Mouse (Mus musculus) stomach, postnatal 0 days (tissue): ENCODE measurements around the gene Tas2r113. TPM values are rescaled to one million over a fixed set of nuclear protein-coding genes. Genes with fewer than 3 reads are reported as not detected.
"Not testable (repeated sequence)": the region's sequence is repeated elsewhere in the genome, so short reads cannot be mapped to it uniquely, and the experiment has no call there.

ENCODE experiments used
- ATAC-seq: fragments of 200-750 bp; cut with Nextera tagmentation; 2 replicates; pipeline ENCODE4 v1.8.0; 2017; ENCODE audit not compliant: low FRiP score, low TSS enrichment
- DNase-seq: peaks from one replicate; pipeline ENCODE4 v3.0.0-alpha.2; 2016; ENCODE audit warnings: low spot score
- H3K27ac ChIP-seq: fragments of 300-500 bp; sonication (generic); replicated peaks from 2 replicates; pipeline ENCODE4 v1.5.1; 2014; ENCODE audit warnings: mild to moderate bottlenecking, control low read depth
- H3K27me3 ChIP-seq: fragments of 300-500 bp; sonication (generic); 2 replicates; pipeline ENCODE4 v1.6.1; 2014; ENCODE audit warnings: low read length; ENCODE audit not compliant: control insufficient read depth, insufficient read depth
- H3K36me3 ChIP-seq: fragments of 300-500 bp; sonication (generic); 2 replicates; pipeline ENCODE4 v1.6.1; 2014; ENCODE audit warnings: low read length, mixed read lengths; ENCODE audit not compliant: control insufficient read depth, insufficient read depth
- H3K4me1 ChIP-seq: fragments of 300-500 bp; sonication (generic); replicated peaks from 2 replicates; pipeline ENCODE4 v1.6.1; 2014; ENCODE audit warnings: antibody characterized with exemption; ENCODE audit not compliant: control insufficient read depth, insufficient read depth
- H3K4me2 ChIP-seq: fragments of 300-500 bp; sonication (generic); replicated peaks from 2 replicates; pipeline ENCODE4 v1.6.1; 2014; ENCODE audit warnings: low read depth, mild to moderate bottlenecking, control low read depth, moderate library complexity
- H3K4me3 ChIP-seq: fragments of 300-500 bp; sonication (generic); 2 replicates; pipeline ENCODE4 v1.5.1; 2014; ENCODE audit warnings: low read depth, low read length, control low read depth
- H3K9ac ChIP-seq: fragments of 300-500 bp; sonication (generic); 2 replicates; pipeline ENCODE4 v1.6.1; 2014; ENCODE audit warnings: mild to moderate bottlenecking, low read length, control low read depth, mixed read lengths
- H3K9me3 ChIP-seq: fragments of 300-500 bp; sonication (generic); 2 replicates; pipeline ENCODE4 v1.6.1; 2016; ENCODE audit warnings: low read length; ENCODE audit not compliant: control insufficient read depth
- CTCF ChIP-seq: IDR thresholded peaks from 2 replicates; pipeline ENCODE4 v1.5.1; 2016; ENCODE audit warnings: antibody characterized with exemption, low read depth, mild to moderate bottlenecking, moderate library complexity
- EP300 ChIP-seq: optimal IDR thresholded peaks from 2 replicates; pipeline ENCODE3; 2016; ENCODE audit warnings: antibody characterized with exemption
- WGBS: fragments of 180-500 bp; shearing (Covaris S2); extraction: QIAGEN DNeasy Blood & Tissue Kit; methylation state at CpG from one replicate; pipeline ENCODE4 v1.1.7; 2014; 5-methylcytosine and 5-hydroxymethylcytosine counted together
- polyA plus RNA-seq: library from polyadenylated mRNA; unstranded; fragments of >200 nt; fragmentation: Nextera tagmentation; extraction: Ambion mirVana; gene quantifications from 2 replicates; pipeline ENCODE4 v1.2.1, GENCODE M21; 2015

Gene Tas2r113
- not detected in 2 replicates for polyA plus RNA-seq

DNA sequence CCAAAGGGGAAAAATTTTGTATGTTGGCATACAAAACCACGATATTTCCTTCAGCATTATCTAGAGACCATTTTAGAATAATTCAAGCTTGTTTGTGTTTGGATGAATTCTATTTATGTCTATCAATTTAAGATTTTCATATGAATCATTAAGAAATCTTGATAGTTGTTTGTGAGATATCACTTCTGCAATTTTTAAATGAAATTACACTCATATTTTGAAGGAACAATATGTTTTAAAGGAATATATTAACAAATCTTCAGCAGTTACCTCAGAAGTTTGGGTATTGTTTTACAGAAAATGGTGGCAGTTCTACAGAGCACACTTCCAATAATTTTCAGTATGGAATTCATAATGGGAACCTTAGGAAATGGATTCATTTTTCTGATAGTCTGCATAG, at the start of gene Tas2r113:
Gene Tas2r113, plus strand, starts transcription at position 301 of the 400 bp plus-strand sequence.
- Histone ChIP-seq H3K27me3 (no peaks in the 10 kb centered on the region), H3K4me3 (no peak within 1 kb of the TSS), H3K4me1 (no peaks in the 10 kb centered on the region), H3K9ac (no peak within 1 kb of the TSS), H3K27ac (no peak within 1 kb of the TSS), H3K36me3 (no peaks in the 10 kb centered on the region), H3K4me2 (no peak within 1 kb of the TSS), H3K9me3 (no peaks in the 10 kb centered on the region)
- 66% methylated on average over 1 of the region's 1 CpGs for WGBS
- TF ChIP-seq CTCF (no peak), EP300 (no peak)
- ATAC-seq (no peak), DNase-seq (no peak)

DNA sequence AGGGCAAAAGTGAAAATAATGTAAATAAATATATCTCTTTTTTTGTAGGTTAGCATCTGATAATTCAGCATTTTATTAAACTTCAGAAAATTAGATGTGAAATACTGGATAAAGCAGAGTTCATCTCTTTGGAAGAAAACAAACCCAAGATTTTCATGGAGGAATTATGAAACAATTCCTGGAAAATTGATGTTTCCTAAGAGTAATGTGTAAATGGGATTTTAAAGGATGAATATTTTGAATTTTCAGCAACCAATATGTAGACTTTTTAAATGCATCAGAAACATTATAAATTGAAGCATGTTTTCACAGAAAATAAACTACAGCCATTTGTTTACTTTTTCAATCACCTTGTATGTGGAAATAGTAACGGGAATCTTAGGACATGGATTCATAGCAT, 46.0 kb upstream of the Tas2r113 start, which contains the start of gene Tas2r123:
Gene Tas2r123, plus strand, starts transcription at position 301 of the 400 bp plus-strand sequence.
- Histone ChIP-seq H3K9ac (no peak within 1 kb of the TSS), H3K4me2 (no peak within 1 kb of the TSS), H3K9me3 (no peaks in the 10 kb centered on the region), H3K4me3 (no peak within 1 kb of the TSS), H3K36me3 (no peaks in the 10 kb centered on the region), H3K27ac (no peak within 1 kb of the TSS), H3K27me3 (no peaks in the 10 kb centered on the region), H3K4me1 (no peaks in the 10 kb centered on the region)
- ATAC-seq (no peak), DNase-seq (no peak)
- no peak for TF ChIP-seq CTCF
- TF ChIP-seq EP300 = no peak
- WGBS = 75% methylated on average over 1 of the region's 1 CpGs

GRCm38 (mm10) chr6:132855138-132855537, 37.7 kb upstream of the Tas2r113 start, which contains the start of gene Tas2r116:
Tas2r116 (plus strand) TSS chr6:132855438.
- Histone ChIP-seq H3K4me3 (no peak within 1 kb of the TSS), H3K36me3 (no peaks in the 10 kb centered on the region), H3K4me1 (no peaks in the 10 kb centered on the region), H3K4me2 (no peak within 1 kb of the TSS), H3K27me3 (no peaks in the 10 kb centered on the region), H3K9ac (no peak within 1 kb of the TSS), H3K9me3 (no peaks in the 10 kb centered on the region), H3K27ac (no peak within 1 kb of the TSS)
- ATAC-seq = no peak
- 68% methylated on average over 1 of the region's 1 CpGs for WGBS
- no peak for TF ChIP-seq EP300
- TF ChIP-seq CTCF = no peak
- DNase-seq = no peak

- TF ChIP-seq CTCF (no peak), EP300 (no peak)
- Histone ChIP-seq H3K4me3 (no peak within 1 kb of the TSS), H3K27me3 (no peaks in the 10 kb centered on the region), H3K4me1 (no peaks in the 10 kb centered on the region), H3K27ac (no peak within 1 kb of the TSS), H3K4me2 (no peak within 1 kb of the TSS), H3K9ac (no peak within 1 kb of the TSS), H3K36me3 (no peaks in the 10 kb centered on the region), H3K9me3 (no peaks in the 10 kb centered on the region)
- no peak for DNase-seq
- no peak for ATAC-seq
Observed at GRCm38 (mm10) chr6:132867708-132868107, 25.1 kb upstream of the Tas2r113 start, which contains the start of gene Tas2r110. Tas2r110 (plus strand) TSS chr6:132868008.

DNA sequence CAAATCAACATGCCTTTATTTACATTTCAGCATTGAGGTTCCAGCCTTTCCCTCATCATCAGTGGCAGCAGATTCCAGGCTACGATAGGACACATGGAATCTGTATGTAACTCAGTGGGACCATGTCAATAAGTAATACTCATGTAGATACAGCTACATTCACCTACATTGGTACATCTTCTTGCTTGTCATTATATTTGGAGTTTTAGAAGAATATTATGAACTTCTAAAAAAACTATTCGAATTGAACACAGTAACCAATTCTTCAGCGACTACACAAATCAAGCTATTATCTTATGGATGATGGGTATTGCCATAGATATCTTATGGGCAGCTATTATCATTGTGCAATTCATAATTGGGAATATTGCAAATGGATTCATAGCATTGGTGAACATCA, 16.5 kb downstream of the Tas2r113 start, which contains the start of gene Tas2r125:
Gene Tas2r125, plus strand, starts transcription at position 301 of the 400 bp plus-strand sequence.
- H3K36me3 ChIP-seq = no peaks in the 10 kb centered on the region
- no peaks in the 10 kb centered on the region for H3K27me3 ChIP-seq
- H3K9ac ChIP-seq = no peak within 1 kb of the TSS
- H3K4me2 ChIP-seq = no peak within 1 kb of the TSS
- ATAC-seq (no peak), DNase-seq (no peak)
- H3K4me1 ChIP-seq = no peaks in the 10 kb centered on the region
- no peak for TF ChIP-seq CTCF
- TF ChIP-seq EP300 = no peak
- no peak within 1 kb of the TSS for H3K27ac ChIP-seq
- H3K9me3 ChIP-seq = no peaks in the 10 kb centered on the region
- 81% methylated on average over 3 of the region's 3 CpGs for WGBS
- H3K4me3 ChIP-seq = no peak within 1 kb of the TSS

DNA sequence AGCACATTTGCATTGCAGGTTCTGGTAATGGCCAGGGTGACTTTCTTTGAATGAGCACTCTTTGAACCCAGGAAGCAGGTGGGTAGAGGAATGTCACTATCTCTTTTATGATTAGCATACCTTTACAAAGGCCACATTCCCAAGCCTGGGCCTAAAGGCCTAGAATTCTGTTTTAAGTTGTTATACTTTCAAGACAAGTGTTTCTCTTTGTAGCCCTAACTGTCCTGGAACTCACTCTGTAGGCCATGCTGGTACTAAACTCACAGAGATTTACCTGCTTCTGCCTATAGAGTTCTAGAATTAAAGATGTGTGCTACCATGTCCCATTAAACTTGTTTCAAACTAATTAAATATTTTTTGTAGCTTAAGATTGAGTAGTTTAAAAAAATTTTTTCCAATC, 48.6 kb downstream of the Tas2r113 start:
- not testable (repeated sequence) for H3K9ac ChIP-seq, H3K4me2 ChIP-seq, ATAC-seq, H3K27me3 ChIP-seq, H3K4me1 ChIP-seq, DNase-seq, H3K9me3 ChIP-seq, H3K4me3 ChIP-seq, H3K27ac ChIP-seq, H3K36me3 ChIP-seq

Other genes with a start within 250 kb of the Tas2r113 start
- not detected in 2 replicates for gene A630073D07Rik, start 241.5 kb upstream of the Tas2r113 start, polyA plus RNA-seq
- gene Tas2r120, start 236.1 kb upstream of the Tas2r113 start, polyA plus RNA-seq = not detected in 2 replicates
- not detected in 2 replicates for gene Tas2r121, start 192.0 kb upstream of the Tas2r113 start, polyA plus RNA-seq
- not detected in 2 replicates for gene Tas2r122, start 181.1 kb upstream of the Tas2r113 start, polyA plus RNA-seq
- not detected in 2 replicates for gene Tas2r115, start 155.0 kb upstream of the Tas2r113 start, polyA plus RNA-seq
- gene Tas2r124, start 138.3 kb upstream of the Tas2r113 start, polyA plus RNA-seq = not detected in 2 replicates
- not detected in 2 replicates for gene Tas2r102, start 130.9 kb upstream of the Tas2r113 start, polyA plus RNA-seq
- gene Tas2r136, start 114.8 kb upstream of the Tas2r113 start, polyA plus RNA-seq = not detected in 2 replicates
- not detected in 2 replicates for gene Tas2r117, start 90.2 kb upstream of the Tas2r113 start, polyA plus RNA-seq
- not detected in 2 replicates for gene Tas2r123, start 45.9 kb upstream of the Tas2r113 start, polyA plus RNA-seq
- not detected in 2 replicates for gene Tas2r116, start 37.6 kb upstream of the Tas2r113 start, polyA plus RNA-seq
- not detected in 2 replicates for gene Tas2r110, start 25.0 kb upstream of the Tas2r113 start, polyA plus RNA-seq
- gene Tas2r125, start 16.6 kb downstream of the Tas2r113 start, polyA plus RNA-seq = not detected in 2 replicates
- gene Tas2r129, start 58.1 kb downstream of the Tas2r113 start, polyA plus RNA-seq = not detected in 2 replicates
- gene Tas2r131, start 64.9 kb downstream of the Tas2r113 start, polyA plus RNA-seq = not detected in 2 replicates
- not detected in 2 replicates for gene Tas2r109, start 88.0 kb downstream of the Tas2r113 start, polyA plus RNA-seq
- not detected in 2 replicates for gene Tas2r103, start 144.1 kb downstream of the Tas2r113 start, polyA plus RNA-seq
- not detected in 2 replicates for gene Tas2r140, start 162.8 kb downstream of the Tas2r113 start, polyA plus RNA-seq
- gene Smim10l1, start 211.9 kb downstream of the Tas2r113 start, polyA plus RNA-seq = 76.6 and 79.0 TPM in 2 replicates